Mouse (Mus musculus): ENCODE measurements around the gene Olfr506.
"Not testable (repeated sequence)": the region's sequence is repeated elsewhere in the genome, so short reads cannot be mapped to it uniquely, and the experiment has no call there.

Olfr506 gene

DNA sequence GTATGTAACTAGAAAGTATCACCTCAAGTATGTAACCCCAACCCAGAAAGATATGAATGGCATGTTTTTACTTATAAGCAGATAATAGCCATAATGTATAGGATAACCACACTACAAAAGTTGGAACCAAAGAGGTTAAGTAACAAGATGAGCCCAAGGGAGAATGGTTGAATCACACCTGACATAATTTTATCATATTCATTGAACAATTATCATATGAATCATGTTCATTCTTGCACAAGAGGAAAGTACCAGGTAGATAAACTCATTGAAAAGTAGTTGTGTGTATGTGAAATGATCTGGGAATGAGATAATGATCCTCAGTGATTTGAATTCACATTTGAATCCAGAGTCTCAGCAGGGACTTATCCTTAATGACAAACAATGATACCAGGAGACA lies at the start of gene Olfr506:
TSS of gene Olfr506 (plus strand) at position 301 of the 400 bp plus-strand sequence.
- no peak for DNase-seq

DNA sequence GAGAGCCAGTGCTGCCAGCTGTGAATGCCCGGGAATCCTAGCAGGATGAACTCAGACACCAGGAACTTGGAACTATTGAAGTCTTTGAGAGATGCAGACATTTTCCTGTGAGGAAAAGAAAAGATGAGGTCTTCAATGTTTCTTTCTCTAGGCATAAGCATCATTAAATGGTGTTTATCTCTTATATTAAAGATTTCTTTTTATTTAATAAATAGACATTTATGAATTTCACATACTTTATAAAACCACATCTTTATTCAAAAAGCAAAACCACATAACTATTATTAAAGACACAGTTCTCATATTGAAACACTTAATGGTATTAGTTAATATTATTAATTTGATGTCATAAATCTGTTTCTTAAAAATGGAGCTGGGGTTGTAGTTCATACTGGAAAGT lies 44.9 kb upstream of the Olfr506 start, which contains the start of gene Olfr504:
TSS of gene Olfr504 (minus strand) at position 101 of the 400 bp plus-strand sequence.
- DNase-seq, result no peak

DNA sequence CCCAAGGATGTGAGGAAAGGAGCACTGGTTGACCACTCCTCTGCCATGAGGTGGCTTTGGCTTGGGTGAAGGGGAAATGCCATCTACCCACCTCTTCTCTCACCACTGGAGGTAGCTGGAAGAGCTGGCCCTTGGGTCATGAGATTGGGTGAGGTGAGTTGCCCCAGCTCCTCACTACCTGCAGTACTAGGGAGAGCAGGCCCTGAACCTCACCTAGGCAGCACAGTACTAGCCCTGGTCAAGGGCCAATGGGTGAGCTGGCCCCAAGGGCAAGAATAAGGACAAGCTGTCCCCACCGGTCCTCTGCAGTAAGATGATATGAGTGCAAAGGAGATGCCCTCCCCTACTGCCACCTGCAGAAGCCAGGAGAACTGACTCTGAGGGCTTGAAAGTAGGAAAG lies 20.8 kb upstream of the Olfr506 start:
- no peak for DNase-seq

DNA sequence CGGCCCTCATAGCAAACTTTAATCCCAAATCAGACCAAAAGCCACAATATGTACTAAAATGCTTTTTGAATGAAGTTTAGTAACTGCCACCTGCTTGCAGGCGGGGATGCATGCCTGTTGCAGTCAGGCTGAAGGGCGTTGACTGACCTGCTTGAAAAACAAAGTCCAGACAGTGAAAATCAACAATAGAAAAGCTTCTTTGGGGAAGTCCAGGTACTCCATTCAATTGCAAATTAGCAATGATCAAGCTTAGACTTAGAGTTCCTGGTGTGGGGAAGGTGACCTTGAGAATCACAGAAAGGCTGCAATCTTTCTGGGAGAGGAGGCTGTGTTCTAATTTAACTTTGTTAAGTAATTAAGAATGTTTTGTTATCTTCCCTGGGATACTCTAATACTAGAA lies 8.7 kb upstream of the Olfr506 start:
- not testable (repeated sequence) for DNase-seq

DNA sequence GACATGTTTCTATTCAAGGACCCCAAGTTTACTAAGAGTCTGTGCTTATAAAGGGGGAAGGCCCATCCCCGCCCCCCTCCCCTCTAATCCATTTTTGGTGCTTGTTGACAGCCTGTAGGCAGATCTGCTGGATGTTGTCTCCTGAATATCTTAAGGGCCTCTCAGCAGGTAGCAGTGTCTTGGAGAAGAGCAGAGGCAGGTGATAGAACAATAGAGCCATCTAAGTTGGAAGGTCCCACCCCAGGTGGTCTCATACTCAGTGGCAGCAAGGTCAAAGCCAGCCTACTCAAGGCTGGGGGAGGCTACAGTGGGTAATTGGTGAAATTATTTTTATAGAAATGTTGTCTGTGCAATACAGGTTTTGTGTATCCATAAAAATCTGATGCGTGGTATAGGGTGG lies 3.5 kb downstream of the Olfr506 start:
- DNase-seq, result no peak

DNA sequence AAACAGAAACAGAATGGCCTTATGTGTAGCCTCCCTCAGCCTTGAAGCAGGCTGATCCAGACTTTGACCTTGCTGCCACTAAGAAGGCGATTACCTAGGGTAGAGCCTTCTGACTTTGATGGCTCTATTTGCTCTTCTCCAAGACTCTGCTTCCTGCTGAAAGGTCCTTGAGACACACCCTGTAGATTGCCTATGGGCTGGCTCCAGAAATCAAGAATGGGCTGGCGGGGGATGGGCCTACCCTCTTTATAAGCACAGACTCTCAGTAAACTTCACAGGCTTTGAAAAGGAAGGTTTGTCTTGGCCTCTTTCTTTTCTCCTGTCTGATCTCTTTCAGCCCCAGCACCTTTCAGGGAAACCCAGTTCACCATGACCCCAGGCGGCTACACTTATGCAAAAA lies 6.2 kb downstream of the Olfr506 start:
- not testable (repeated sequence) for DNase-seq

DNA sequence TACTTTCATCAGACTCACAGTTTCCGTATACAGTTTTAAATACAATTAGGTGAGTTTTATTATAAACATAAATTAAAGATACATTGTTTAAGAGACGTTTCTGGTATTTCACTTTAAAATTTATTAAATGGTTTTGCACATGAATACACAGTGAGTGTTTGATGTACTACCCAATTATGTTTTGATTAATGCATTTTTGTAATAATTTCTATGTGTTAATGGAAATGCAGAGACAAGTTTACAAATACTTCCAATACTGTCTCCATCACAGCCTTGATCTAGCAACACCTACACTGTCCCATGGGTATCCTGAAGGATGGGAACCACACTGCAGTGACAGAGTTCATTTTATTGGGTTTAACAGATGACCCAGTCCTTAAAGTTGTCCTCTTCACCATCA lies 10.9 kb downstream of the Olfr506 start, which contains the start of gene Olfr507:
TSS of gene Olfr507 (plus strand) at position 301 of the 400 bp plus-strand sequence.
- no peak for DNase-seq

DNA sequence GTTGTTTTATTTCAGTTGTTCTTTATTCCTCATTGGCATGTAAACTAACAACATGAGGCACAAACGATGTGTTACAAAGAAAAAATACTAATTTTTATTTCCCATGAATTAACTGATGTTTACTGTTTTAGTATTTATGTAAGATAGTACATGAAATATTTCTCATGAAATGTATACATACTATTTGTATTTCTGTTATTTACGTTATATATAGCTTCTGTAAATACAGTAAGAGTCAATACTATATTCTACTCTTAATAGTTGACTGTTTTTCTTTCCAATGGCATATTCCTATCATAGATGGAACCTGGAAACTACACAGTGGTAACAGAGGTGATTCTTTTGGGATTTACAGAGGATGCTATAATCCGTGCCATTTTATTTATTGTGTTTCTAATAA lies 19.1 kb downstream of the Olfr506 start, which contains the start of gene Olfr508:
TSS of gene Olfr508 (plus strand) at position 301 of the 400 bp plus-strand sequence.
- DNase-seq, result no peak

DNA sequence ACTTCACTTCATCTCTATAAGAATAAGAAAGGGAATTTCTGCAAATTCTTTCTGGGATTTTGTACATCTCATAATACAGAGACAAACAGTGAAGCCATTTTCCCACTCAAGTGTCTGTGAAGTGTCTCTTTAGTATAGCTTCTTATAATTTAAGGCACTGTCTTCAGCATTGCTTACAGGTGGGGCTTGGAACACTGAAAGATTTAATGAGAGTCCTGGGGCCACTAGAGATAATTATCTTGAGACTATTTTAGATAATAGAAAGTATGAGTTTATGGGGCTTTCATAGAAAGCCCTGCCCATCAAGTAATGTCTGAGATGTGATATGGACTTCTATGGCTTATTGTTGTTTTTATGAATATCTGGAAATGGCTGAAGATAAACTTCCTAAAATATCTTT lies 41.2 kb downstream of the Olfr506 start, which contains the start of gene Olfr509:
TSS of gene Olfr509 (minus strand) at position 101 of the 400 bp plus-strand sequence.
- DNase-seq, result no peak

DNA sequence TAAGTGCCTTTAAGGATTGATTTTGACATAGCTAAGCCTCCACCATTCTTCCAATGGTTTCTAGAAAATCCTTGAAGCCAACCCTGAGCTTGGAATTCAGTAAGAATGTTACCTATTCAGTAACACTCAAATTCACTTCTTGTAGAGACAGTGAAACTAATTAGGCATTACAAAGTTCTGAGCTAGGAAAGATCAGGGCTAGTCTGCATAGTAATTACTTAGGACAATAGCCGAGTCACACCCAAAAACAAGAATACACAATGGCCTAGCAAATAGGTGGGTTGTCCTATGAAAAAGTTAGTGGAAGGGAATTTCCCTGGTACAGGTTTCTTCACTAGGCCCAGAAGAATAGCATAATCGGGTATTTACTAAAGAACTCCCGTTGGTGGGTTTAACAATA lies 51.8 kb downstream of the Olfr506 start:
- no peak for DNase-seq
